Mouse (Mus musculus): Measurements from ENCODE around the gene Tor1aip2.
"Not testable (repeated sequence)": the region's sequence is repeated elsewhere in the genome, so short reads cannot be mapped to it uniquely, and the experiment has no call there.

Tor1aip2 gene

GRCm38 (mm10) chr1:156035269-156035929, at the start of gene Tor1aip2:
TSS of gene Tor1aip2 (plus strand) at chr1:156035403.
- peak in 1 of 2 experiments; percentile 81 for DNase-seq

DNA sequence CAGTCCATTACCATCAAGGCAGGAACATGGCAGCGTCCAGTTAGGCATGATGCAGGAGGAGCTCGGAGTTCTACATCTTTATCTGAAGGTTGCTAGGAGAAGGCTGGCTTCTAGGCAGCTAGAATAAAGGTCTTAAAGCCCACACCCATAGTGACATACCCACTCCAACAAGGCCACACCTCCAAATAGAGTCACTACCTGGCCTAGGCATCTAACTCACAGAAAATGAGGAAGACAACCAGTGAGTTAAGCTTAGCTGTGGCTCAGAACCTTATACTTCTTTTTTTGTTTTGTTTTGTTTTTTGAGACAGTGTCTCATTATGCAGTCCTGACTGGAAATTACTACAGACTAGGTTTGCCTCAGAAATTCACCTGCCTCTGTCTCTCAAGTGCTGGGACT, 47.6 kb upstream of the Tor1aip2 start:
- no peak for DNase-seq

DNA sequence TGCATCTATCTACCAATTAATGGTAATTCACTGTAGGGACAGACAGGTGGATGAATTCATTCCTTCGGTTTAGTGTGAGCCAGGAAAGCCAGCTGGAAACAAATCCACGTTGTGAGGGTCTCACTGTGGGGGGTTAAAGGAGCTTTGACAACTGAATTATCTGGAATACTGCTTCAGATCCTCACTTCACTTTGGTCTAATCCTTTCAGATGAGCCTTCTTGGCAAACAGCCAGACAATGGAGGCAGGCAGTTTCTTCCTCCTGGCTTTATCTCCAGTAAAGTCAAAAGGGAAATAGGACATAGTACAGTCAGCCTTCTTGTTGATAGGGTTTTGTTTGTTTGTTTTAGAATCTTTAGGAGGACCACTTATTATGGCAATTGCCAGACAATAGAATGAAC, 45.8 kb upstream of the Tor1aip2 start:
- DNase-seq, result no peak

- DNase-seq, result no peak
These were observed 44.8 kb upstream of the Tor1aip2 start for GRCm38 (mm10) chr1:155990391-155990790.

GRCm38 (mm10) chr1:155994524-155994923, 40.7 kb upstream of the Tor1aip2 start:
- DNase-seq, result no peak

DNA sequence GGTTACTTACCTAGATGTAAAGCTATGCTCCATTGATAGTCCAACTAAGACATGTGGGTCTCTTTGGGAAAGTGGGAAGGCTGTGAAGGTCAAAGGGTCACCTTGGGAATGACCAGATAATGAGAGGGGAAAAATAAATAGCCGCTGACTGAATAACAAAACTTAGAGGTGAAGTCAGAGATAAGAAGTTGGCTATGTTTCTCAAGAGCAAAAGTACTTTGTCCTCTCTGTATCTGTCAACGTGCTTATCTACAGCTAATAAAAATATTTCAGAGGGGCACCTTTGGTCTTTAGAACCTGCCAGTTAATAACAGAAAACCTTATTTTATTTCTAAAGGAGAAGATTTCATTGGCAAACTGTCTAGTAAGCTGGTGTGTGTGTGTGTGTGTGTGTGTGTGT, 39.6 kb upstream of the Tor1aip2 start:
- no peak for DNase-seq

GRCm38 (mm10) chr1:156002366-156002765, 32.8 kb upstream of the Tor1aip2 start:
- no peak for DNase-seq

DNA sequence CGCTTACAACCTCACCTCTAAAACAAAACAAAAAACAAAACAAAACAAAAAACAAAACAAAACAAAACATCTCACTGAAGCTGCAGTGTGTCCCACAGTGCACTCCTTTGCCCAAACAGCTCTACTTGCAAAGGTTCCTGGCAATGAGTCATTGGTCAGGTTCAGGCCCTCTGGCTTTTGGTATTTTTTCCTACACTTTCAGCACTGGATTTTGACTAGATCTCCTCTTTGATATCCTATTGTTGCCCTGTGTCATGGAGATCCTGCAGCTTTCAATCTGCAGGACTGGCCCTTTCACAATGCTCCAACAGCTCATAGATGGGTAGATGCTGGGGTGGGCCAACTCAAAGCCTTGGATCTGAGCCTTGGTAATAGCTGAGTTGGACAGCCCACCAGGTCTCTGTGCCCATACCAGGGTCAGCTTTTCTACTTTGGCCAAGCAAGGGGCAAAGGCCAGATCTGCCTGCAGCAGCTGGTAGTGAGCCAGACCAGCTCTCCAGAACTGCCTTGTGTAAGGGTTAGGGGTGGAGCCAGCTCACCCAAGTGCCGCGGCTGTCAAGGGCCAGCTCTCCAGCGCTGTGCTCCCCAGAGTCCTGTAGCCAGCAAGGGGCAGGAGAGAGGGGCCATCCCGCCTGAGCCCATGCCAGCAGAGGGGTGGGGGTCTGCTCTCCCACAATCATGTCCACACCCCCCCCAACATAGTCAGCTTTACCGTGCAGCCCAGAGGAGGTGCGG, 31.8 kb upstream of the Tor1aip2 start:
- DNase-seq, result no peak

DNA sequence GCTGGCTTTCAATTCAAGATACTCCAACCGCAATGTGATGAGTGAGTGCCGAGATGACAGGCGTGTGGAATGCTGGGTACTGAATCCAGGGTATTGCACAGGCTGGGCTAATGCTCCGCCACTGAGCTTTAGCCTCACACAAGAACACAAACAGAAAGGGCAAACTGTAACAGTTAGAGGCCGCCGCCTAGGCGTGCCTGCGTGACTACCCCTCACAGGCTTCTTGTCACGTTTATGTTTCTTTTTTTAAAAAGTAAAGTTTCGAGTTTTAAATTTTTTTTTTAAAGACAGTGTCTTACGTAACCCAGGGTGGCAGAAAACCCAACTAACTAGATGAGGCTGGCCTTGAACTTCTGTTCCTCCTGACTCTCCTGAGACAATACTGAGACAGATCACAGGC, 29.3 kb upstream of the Tor1aip2 start:
- DNase-seq, result no peak

GRCm38 (mm10) chr1:156009003-156009402, 26.2 kb upstream of the Tor1aip2 start:
- DNase-seq, result no peak

DNA sequence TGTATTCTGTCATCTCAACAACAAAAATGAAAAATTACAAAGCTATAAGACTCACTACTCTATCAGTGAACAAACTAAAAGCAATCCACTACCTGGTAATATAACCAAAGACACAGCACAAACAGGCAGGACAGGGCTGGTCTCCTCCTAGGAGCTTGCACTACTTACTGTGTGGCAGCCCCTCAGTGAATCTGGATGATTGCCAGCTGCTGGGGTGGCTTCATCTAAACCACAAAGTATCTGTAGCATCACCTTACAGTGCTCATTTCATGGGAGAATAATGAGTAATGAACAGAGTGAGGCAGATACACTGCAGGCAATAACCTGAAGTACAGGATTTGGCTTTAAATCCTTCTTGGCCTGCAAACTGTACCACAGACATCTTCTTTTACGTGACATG, 15.4 kb upstream of the Tor1aip2 start:
- no peak for DNase-seq

- DNase-seq, result no peak
These were observed 14.8 kb upstream of the Tor1aip2 start for GRCm38 (mm10) chr1:156020402-156020801.

DNA sequence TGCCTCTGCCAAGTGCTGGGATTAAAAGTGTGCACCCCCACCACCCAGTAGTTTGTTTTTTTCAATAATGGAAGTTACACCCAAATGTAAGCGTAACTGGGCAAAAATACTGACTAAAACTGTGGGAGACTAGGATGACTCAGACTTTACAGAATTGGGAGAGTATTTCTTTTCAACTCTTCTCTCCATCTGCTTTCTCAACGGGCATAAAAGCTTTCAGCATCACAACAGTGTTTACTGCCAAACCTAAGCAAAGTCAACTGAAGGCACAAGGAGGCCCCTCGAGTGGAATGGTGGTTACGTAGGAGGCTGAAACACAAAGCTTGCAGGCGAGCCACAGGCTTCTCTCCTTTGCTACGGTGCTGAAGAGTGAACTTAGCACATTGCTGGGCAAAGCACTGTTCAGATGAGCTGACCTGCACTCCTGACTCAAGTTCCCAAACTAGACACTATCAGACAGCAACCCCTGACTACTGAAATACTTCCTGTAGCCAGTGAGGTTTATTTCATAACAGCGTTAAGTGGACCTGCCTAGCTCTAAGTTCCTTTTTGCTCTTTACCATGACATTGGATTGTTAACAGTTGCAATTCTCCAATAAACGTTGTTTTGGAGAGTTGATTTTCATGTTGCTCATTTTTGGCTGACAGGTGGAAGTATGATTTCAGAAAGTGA, 10.2 kb upstream of the Tor1aip2 start:
- no peak for DNase-seq

GRCm38 (mm10) chr1:156027849-156028248, 7.4 kb upstream of the Tor1aip2 start:
- DNase-seq, result no peak

- DNase-seq, result no peak
These were observed 6.7 kb upstream of the Tor1aip2 start for GRCm38 (mm10) chr1:156028340-156028975.

DNA sequence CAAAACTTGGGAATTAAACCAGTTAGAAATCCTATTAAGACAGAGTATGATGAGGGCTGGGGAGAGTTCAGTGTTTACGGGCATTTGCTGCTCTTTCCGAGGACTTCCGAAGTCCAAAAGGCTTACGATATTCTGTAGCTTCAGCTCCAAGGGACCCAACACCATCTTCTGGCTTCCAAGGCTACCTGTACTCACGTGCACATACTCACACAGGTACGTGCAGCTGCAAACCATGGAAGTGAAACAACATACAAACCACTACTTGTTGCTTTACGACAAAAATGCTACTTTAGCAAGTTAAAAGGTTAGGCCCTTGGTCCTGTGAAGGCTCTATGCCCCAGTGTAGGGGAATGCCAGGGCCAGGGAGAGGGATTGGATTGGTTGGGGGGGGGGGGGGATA, 1.3 kb upstream of the Tor1aip2 start:
- DNase-seq, result no peak

DNA sequence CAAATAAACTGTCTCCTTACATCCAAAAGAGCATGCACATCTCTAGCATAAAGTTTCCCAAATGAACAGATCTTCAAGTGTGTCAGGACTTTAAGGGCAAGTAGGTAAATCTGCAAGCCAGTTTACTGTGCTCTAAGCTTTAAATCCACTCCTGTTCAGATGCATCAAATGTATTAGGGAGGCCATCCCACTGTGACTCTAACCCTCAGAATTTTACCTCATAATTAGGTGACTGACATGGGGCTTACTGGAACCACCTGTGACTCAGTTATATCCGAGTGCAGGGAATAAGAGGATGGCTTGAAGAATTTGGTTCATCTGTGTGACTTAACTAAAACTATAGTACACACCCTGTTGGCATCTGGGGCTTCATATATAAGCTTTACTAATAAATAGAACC, 542 bp upstream of the Tor1aip2 start:
- DNase-seq, result no peak

- DNase-seq, result peak; percentile 98 to 99
These were observed 931 bp downstream of the Tor1aip2 start, which contains the start of gene Tor1aip1 for GRCm38 (mm10) chr1:156035930-156036737. TSS of gene Tor1aip1 (minus strand) at chr1:156036480.

GRCm38 (mm10) chr1:156037144-156037583, 2.0 kb downstream of the Tor1aip2 start:
- DNase-seq, result peak in 1 of 2 experiments; percentile 13

GRCm38 (mm10) chr1:156039989-156040388, 4.8 kb downstream of the Tor1aip2 start:
- not testable (repeated sequence) for DNase-seq

- DNase-seq, result peak; percentile 88 to 90
These were observed 5.7 kb downstream of the Tor1aip2 start for GRCm38 (mm10) chr1:156040731-156041401.
